Mouse (Mus musculus): ENCODE data around the gene Nrl. TPM values are rescaled to one million over a fixed set of nuclear protein-coding genes. Genes with fewer than 3 reads are reported as not detected.
A peak's percentile ranks its signal among the peaks of the same experiment; 100 is the strongest.

Nrl gene
- polyA plus RNA-seq, 1 experiment from 2014 or later, result not detected

- Histone ChIP-seq H3K27me3 (ENCODE audit: control insufficient read depth, insufficient read depth, low read length) (no peaks in the 10 kb centered on the region), H3K4me1 (ENCODE audit: control insufficient read depth, insufficient read depth, low read length) (peaks cover 18% of the 10 kb centered on the region), H3K9me3 (ENCODE audit: control insufficient read depth, low read length) (no peaks in the 10 kb centered on the region), H3K36me3 (ENCODE audit: control insufficient read depth, insufficient read depth, low read length) (peaks cover 19% of the 10 kb centered on the region), H3K4me3 (replicated peaks; ENCODE audit: low read depth, low read length) (no peak overlapping the region), H3K27ac (replicated peaks; ENCODE audit: low read depth, low read length) (no peak overlapping the region), H3K4me2 (ENCODE audit: low read length) (no peak overlapping the region), H3K9ac (replicated peaks; ENCODE audit: low read length) (no peak overlapping the region)
- DNase-seq (no peak), ATAC-seq (ENCODE audit: low FRiP score, low TSS enrichment) (no peak)
- 97% methylated on average over 12 of the region's 12 CpGs for WGBS
Observed at GRCm38 (mm10) chr14:55542268-55542667, 17.5 kb upstream of the Nrl start.

GRCm38 (mm10) chr14:55540787-55541321 lies 16.1 kb upstream of the Nrl start:
- 4% methylated on average over 10 of the region's 10 CpGs for WGBS

GRCm38 (mm10) chr14:55540067-55540786 lies 15.4 kb upstream of the Nrl start, which contains the start of gene Pck2:
TSS of gene Pck2 (plus strand) at chr14:55540266.
- DNase-seq, result peak; percentile 80
- peak; percentile 74 for ATAC-seq (ENCODE audit: low FRiP score, low TSS enrichment)
- under 1% methylated on average over 32 of the region's 32 CpGs for WGBS

More at GRCm38 (mm10) chr14:55540787-55541321, 16.1 kb upstream of the Nrl start:
- Histone ChIP-seq H3K4me3 (replicated peaks; ENCODE audit: low read depth, low read length) (peak overlapping the region; percentile 50), H3K9ac (replicated peaks; ENCODE audit: low read length) (peak overlapping the region; percentile 69), H3K4me2 (ENCODE audit: low read length) (peak overlapping the region; percentile 90), H3K36me3 (ENCODE audit: control insufficient read depth, insufficient read depth, low read length) (peaks cover 16% of the 10 kb centered on the region), H3K4me1 (ENCODE audit: control insufficient read depth, insufficient read depth, low read length) (peaks cover 18% of the 10 kb centered on the region), H3K9me3 (ENCODE audit: control insufficient read depth, low read length) (no peaks in the 10 kb centered on the region), H3K27me3 (ENCODE audit: control insufficient read depth, insufficient read depth, low read length) (no peaks in the 10 kb centered on the region), H3K27ac (replicated peaks; ENCODE audit: low read depth, low read length) (peak overlapping the region; percentile 91)
- ATAC-seq (ENCODE audit: low FRiP score, low TSS enrichment) (peak; percentile 51), DNase-seq (peak; percentile 84)

GRCm38 (mm10) chr14:55536116-55536745 lies 11.4 kb upstream of the Nrl start:
- no peaks in the 10 kb centered on the region for H3K27me3 ChIP-seq (ENCODE audit: control insufficient read depth, insufficient read depth, low read length)
- H3K4me1 ChIP-seq (ENCODE audit: control insufficient read depth, insufficient read depth, low read length), result peaks cover 13% of the 10 kb centered on the region
- no peak overlapping the region for H3K4me3 ChIP-seq (replicated peaks; ENCODE audit: low read depth, low read length)
- H3K4me2 ChIP-seq (ENCODE audit: low read length), result no peak overlapping the region
- ATAC-seq (ENCODE audit: low FRiP score, low TSS enrichment) (no peak), DNase-seq (peak; percentile 68)
- H3K27ac ChIP-seq (replicated peaks; ENCODE audit: low read depth, low read length), result no peak overlapping the region
- no peaks in the 10 kb centered on the region for H3K9me3 ChIP-seq (ENCODE audit: control insufficient read depth, low read length)
- 55% methylated on average over 6 of the region's 6 CpGs for WGBS
- no peak overlapping the region for H3K9ac ChIP-seq (replicated peaks; ENCODE audit: low read length)
- no peaks in the 10 kb centered on the region for H3K36me3 ChIP-seq (ENCODE audit: control insufficient read depth, insufficient read depth, low read length)

More at GRCm38 (mm10) chr14:55540067-55540786, 15.4 kb upstream of the Nrl start, which contains the start of gene Pck2:
- Histone ChIP-seq H3K36me3 (ENCODE audit: control insufficient read depth, insufficient read depth, low read length) (peaks cover 13% of the 10 kb centered on the region), H3K27me3 (ENCODE audit: control insufficient read depth, insufficient read depth, low read length) (no peaks in the 10 kb centered on the region), H3K27ac (replicated peaks; ENCODE audit: low read depth, low read length) (peak within 1 kb of the TSS; percentile 91), H3K4me1 (ENCODE audit: control insufficient read depth, insufficient read depth, low read length) (peaks cover 18% of the 10 kb centered on the region), H3K9me3 (ENCODE audit: control insufficient read depth, low read length) (no peaks in the 10 kb centered on the region), H3K9ac (replicated peaks; ENCODE audit: low read length) (peak within 1 kb of the TSS; percentile 69), H3K4me2 (ENCODE audit: low read length) (peak within 1 kb of the TSS; percentile 90), H3K4me3 (replicated peaks; ENCODE audit: low read depth, low read length) (peak within 1 kb of the TSS; percentile 50)

GRCm38 (mm10) chr14:55527940-55528339 lies 3.2 kb upstream of the Nrl start:
- 16% methylated on average over 3 of the region's 3 CpGs for WGBS
- DNase-seq (peak; percentile 67), ATAC-seq (ENCODE audit: low FRiP score, low TSS enrichment) (no peak)
- no peaks in the 10 kb centered on the region for H3K27me3 ChIP-seq (ENCODE audit: control insufficient read depth, insufficient read depth, low read length)
- H3K4me1 ChIP-seq (ENCODE audit: control insufficient read depth, insufficient read depth, low read length), result no peaks in the 10 kb centered on the region
- no peak overlapping the region for H3K9ac ChIP-seq (replicated peaks; ENCODE audit: low read length)
- H3K36me3 ChIP-seq (ENCODE audit: control insufficient read depth, insufficient read depth, low read length), result no peaks in the 10 kb centered on the region
- H3K27ac ChIP-seq (replicated peaks; ENCODE audit: low read depth, low read length), result no peak overlapping the region
- H3K4me3 ChIP-seq (replicated peaks; ENCODE audit: low read depth, low read length), result no peak overlapping the region
- H3K9me3 ChIP-seq (ENCODE audit: control insufficient read depth, low read length), result no peaks in the 10 kb centered on the region
- no peak overlapping the region for H3K4me2 ChIP-seq (ENCODE audit: low read length)

GRCm38 (mm10) chr14:55526674-55527073 lies 1.9 kb upstream of the Nrl start:
- no peaks in the 10 kb centered on the region for H3K27me3 ChIP-seq (ENCODE audit: control insufficient read depth, insufficient read depth, low read length)
- no peak overlapping the region for H3K27ac ChIP-seq (replicated peaks; ENCODE audit: low read depth, low read length)
- DNase-seq, result no peak
- no peaks in the 10 kb centered on the region for H3K4me1 ChIP-seq (ENCODE audit: control insufficient read depth, insufficient read depth, low read length)
- 76% methylated on average over 2 of the region's 2 CpGs for WGBS
- no peak for ATAC-seq (ENCODE audit: low FRiP score, low TSS enrichment)
- H3K9ac ChIP-seq (replicated peaks; ENCODE audit: low read length), result no peak overlapping the region
- H3K9me3 ChIP-seq (ENCODE audit: control insufficient read depth, low read length), result no peaks in the 10 kb centered on the region
- no peak overlapping the region for H3K4me3 ChIP-seq (replicated peaks; ENCODE audit: low read depth, low read length)
- no peak overlapping the region for H3K4me2 ChIP-seq (ENCODE audit: low read length)
- no peaks in the 10 kb centered on the region for H3K36me3 ChIP-seq (ENCODE audit: control insufficient read depth, insufficient read depth, low read length)

GRCm38 (mm10) chr14:55524062-55524461 lies 719 bp downstream of the Nrl start:
- Histone ChIP-seq H3K36me3 (ENCODE audit: control insufficient read depth, insufficient read depth, low read length) (no peaks in the 10 kb centered on the region), H3K4me3 (replicated peaks; ENCODE audit: low read depth, low read length) (no peak overlapping the region), H3K27me3 (ENCODE audit: control insufficient read depth, insufficient read depth, low read length) (no peaks in the 10 kb centered on the region), H3K4me2 (ENCODE audit: low read length) (no peak overlapping the region), H3K9ac (replicated peaks; ENCODE audit: low read length) (no peak overlapping the region), H3K27ac (replicated peaks; ENCODE audit: low read depth, low read length) (no peak overlapping the region), H3K9me3 (ENCODE audit: control insufficient read depth, low read length) (no peaks in the 10 kb centered on the region), H3K4me1 (ENCODE audit: control insufficient read depth, insufficient read depth, low read length) (peaks cover 5% of the 10 kb centered on the region)
- 57% methylated on average over 4 of the region's 4 CpGs for WGBS
- no peak for DNase-seq
- no peak for ATAC-seq (ENCODE audit: low FRiP score, low TSS enrichment)

GRCm38 (mm10) chr14:55520451-55521361 lies 4.1 kb downstream of the Nrl start:
- WGBS, result 0% methylated on average over 61 of the region's 61 CpGs
- peak; percentile 72 for ATAC-seq (ENCODE audit: low FRiP score, low TSS enrichment)
- peak overlapping the region; percentile 71 for H3K27ac ChIP-seq (replicated peaks; ENCODE audit: low read depth, low read length)

More at GRCm38 (mm10) chr14:55520451-55521361, 4.1 kb downstream of the Nrl start:
- peak overlapping the region; percentile 91 for H3K4me2 ChIP-seq (ENCODE audit: low read length)
- peaks cover 11% of the 10 kb centered on the region for H3K4me1 ChIP-seq (ENCODE audit: control insufficient read depth, insufficient read depth, low read length)
- H3K9me3 ChIP-seq (ENCODE audit: control insufficient read depth, low read length), result no peaks in the 10 kb centered on the region
- H3K36me3 ChIP-seq (ENCODE audit: control insufficient read depth, insufficient read depth, low read length), result no peaks in the 10 kb centered on the region
- H3K4me3 ChIP-seq (replicated peaks; ENCODE audit: low read depth, low read length), result peak overlapping the region; percentile 51
- H3K27me3 ChIP-seq (ENCODE audit: control insufficient read depth, insufficient read depth, low read length), result no peaks in the 10 kb centered on the region
- H3K9ac ChIP-seq (replicated peaks; ENCODE audit: low read length), result peak overlapping the region; percentile 66
- DNase-seq, result peak; percentile 81

Measured in midbrain, embryonic 14.5 days (tissue).